Mouse (Mus musculus) urinary bladder, postnatal 36 days (tissue): Measurements from ENCODE around the gene Smpd3.

ENCODE experiments used
- DNase-seq, 2 experiments: peaks; one replicate each; pipeline ENCODE4 v3.0.0; 2022; ENCODE audit warnings: low spot score in 2 of 2, mixed read lengths in 1 of 2

The Smpd3 gene

DNA sequence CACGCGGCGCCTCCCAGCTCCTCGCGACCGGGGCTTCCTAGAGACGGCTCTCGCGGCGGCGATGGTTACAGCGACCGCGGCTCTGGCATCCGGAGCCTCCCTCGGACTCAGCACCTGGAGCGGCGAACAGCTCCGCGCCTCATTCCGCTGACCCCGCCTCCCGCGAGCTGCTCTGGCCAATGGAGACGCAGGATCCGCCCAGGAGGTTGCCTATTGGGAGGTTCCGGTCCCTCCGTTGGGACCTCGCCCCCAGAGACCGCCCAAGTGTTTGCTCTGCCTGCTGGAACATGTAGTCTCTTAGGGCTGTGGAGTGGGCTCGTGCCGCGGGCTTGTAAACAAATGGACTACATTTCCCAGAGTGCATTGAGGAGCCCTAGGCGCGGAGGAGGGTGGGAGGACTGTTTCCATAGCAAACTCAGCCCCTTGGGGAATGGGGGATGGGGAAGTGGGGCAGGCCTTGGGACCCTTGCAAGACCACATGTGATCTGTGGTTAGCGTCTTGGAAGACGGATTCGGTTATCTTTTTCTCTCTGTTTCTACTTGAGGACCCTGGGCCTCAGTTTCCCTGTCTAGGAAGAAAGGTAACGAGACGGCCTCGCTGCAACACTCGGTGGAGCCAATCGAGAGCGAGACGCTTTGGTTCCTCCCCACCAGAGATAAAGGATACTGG, at the start of gene Smpd3:
Gene Smpd3, minus strand, starts transcription at position 137 of the 670 bp plus-strand sequence.
- peak; percentile 94 to 98 for DNase-seq

DNA sequence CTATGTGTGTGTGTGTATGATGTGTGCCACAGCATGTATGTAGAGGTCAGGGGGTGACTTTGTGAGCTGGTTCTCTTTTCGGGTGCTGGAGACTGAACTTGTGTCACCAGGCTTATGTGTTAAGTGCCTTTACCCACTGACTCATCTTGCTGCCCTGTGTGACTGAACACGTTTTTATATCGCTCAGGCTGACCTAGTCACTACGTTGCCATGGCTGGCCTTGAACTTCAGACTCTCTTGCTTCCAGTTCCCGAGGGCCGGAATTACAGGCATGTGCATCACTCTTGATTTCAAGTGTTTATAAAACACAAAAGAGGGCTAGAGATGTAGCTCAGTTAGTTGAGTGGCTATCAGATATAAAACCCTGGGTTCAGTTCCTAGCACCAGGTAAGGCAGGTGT, 43.2 kb upstream of the Smpd3 start:
- no peak for DNase-seq

DNA sequence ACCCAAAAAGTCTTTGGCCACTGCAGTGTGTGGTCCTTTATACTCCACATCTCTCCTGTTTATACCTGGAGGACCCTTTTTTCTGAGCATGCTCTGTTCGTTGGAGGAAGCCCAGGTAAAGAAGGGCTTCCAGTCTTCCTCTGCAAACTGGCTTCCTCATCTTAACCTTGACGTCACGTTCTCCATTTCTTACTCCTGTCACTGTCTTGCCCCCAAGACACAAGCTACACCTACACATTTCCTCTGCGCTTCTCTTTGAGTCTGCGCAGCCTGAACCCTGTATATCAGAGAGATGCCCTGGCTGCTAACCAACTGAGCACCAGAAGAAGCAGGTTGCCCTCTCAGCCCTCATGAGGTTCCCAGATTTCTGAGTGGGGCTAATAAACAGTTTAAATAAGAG, 41.6 kb upstream of the Smpd3 start:
- DNase-seq: no peak

DNA sequence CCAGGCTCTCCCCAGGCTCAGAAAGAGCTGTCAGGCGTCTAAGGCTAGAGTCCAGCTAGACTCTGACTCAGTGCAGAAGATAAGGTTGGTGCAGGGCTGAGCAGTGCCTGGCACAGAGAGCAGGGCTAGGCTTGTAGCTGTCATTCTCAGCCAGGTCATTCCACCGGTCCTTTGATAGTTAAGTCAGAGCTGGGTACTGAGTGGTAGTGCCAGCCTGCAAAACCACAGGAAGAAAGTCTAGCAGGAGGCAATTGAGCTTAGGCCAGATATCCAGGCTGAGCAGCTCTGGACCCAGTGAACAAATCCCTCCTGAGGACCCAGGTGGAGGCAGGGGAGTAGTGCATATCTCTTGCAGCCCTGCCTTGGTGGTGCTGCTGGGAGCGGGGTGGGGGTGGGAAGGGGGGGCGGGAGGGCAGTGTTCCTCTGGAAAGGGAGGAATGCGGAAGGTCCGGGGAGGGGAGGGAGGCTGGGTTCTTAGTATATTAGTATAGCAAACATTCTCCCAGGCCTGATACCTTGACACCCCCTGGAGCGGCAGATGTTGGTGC, 40.8 kb upstream of the Smpd3 start:
- peak; percentile 16 to 40 for DNase-seq

DNA sequence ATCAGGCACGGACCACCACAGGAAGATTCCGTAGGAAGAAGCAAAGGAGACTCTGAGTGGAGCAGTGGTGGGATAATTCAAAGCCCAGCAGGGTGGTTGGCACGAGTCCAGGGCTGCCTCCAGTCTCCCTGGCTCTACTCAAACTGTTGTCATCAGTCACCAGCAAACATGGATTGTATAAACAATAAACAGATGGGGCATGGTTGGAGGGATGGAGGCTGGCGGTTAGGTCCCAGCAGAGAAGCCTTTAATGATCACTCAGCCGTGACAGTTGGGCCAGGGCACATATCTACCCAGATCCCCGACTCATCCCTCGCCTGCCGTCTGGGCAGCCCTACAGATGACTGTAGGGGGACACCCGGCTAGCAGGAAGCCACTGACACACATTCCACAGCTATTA, 39.1 kb upstream of the Smpd3 start:
- DNase-seq: no peak

DNA sequence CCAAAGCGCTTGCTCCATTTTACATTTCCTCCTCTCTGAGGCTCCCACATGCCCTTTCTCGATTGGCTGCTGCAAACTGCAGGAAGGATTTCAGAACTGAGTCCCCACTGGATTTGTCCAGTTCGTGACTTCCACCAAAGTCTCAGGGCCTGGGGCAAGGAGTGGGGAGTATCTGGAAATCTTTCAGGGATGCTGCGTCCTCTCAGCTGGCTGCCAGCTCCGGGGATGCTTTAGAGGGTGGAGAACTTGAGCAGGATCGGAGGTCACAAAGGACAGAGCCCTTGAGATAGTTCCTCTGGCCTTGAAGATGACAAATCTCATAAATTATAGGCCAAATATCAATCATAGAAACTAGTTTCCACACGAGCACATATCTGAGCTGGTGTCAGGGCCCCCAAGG, 38.2 kb upstream of the Smpd3 start:
- DNase-seq: peak in 1 of 2 experiments; percentile 17

DNA sequence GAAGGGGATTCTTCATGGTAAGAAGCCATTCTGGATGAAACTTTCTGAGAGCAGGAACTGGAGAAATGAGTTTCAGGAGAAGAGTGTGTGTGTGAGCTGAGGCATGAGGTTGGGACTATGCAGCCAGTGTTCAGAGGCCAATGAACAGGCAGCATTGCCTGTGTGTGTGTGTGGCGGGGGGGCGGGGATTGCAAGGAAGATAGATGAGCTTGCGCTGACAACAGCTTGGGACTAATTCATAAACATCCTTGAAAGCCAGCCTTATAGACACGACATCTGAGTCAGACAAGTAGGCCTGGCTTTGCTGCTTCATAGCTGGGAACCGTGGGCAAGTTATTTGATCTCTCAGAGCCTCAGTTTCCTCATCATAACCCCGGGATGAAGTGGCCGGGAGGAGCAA, 31.3 kb upstream of the Smpd3 start:
- no peak for DNase-seq

DNA sequence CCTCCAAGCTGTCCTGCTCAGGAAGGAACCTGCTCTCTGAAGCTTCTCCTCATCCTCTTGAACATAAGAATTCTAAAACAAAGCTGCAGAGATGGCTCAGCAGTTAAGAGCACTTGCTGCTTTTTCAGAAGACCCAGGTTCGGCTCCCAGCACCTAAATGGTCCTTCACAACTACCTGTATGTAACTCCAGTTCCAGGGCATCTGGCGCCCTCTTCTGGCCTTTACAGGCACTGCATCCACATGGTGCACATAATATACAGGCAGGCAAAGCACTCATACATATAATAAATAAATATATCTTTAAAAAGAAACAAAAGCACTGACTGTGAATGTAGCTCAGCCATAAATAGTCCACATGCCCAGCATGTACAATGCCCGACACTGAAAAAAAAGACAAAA, 30.7 kb upstream of the Smpd3 start:
- DNase-seq: no peak

DNA sequence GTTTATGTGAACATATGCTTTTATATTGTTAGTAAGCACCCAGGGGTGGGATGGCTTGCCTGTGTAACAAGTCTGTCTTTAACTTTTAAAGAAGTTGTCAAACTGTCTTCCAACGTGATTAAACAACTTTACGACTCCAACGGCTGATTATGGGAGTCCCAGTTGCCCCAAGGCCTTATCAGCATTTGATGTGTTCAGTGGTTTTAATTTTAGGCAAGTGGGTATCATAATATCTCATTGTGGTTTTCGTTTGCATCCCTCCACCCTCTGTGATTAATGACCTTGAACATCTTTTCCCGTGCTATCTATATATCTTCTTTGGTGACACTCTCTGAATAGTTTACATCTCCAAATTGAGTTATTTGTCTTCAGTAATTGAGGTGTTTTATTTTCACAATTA, 27.0 kb upstream of the Smpd3 start:
- DNase-seq: no peak

DNA sequence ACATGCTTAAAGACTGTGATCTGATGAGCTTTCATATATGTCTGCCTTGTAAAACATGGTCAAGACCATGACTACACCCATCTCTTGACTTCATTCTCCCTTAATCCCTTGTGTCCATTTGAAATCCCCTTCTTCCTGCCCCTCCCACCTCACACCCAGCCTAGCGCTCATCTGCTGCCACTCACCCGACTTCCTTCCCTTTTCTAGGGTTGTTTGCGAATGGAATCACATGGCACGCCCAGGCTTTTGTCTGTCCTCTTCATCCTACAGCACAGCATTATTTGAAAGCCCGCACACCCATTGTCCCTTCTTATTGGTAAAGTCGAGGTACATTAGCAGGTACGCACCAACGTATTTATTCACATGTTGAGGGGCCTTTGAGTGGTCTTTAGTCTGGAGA, 26.5 kb upstream of the Smpd3 start:
- no peak for DNase-seq

DNA sequence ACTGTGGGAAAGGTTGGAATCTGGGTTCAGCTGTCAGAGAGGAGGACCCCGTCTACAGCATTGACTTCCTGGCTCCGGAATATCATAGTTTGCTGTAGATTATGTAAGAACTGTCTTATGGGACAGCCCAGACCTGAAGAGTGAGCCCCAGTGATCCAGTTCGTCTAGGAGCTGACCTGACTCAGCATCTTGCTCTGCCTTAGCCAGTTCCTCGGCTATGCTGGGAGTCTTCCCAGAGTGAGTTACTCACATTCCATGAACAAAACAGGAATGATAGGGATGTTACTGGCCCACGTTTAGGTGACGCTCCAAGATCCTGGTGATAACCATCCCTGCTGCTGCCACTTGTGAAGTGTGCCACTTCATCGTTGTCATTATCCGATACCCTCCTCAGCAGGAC, 25.5 kb upstream of the Smpd3 start:
- no peak for DNase-seq

DNA sequence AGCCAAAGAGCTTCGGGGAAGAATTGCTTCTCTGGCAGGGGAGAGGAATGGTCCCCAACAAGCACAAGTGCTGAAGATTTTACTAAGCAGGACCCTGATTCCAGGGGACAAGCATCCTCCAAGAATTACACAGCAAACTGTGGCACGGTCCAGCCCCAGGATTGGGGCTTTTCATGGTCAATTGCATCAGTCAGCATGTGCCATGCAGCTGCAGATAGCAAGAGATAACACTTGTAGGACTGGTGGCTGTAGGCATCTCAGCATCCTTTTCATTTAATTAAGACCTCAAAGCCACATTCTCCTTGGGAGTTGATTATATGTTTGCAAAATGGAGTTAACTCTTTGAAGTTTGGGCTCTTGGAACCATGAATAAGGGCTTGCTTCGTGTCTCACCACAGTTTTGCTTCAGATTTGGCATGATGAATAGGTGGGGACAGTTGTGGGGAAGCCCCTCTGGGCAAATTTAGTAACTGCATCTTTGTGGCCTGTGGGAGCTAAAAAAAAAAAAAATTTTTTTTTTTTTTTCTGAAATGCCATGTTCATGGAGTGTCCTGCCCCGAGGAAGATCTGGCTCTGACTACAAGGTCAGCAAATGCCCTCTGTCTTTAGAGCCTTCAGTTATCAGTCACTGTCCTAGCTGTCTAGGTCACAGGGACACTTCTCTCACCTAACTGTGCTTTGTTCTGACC, 22.0 kb upstream of the Smpd3 start:
- no peak for DNase-seq

DNA sequence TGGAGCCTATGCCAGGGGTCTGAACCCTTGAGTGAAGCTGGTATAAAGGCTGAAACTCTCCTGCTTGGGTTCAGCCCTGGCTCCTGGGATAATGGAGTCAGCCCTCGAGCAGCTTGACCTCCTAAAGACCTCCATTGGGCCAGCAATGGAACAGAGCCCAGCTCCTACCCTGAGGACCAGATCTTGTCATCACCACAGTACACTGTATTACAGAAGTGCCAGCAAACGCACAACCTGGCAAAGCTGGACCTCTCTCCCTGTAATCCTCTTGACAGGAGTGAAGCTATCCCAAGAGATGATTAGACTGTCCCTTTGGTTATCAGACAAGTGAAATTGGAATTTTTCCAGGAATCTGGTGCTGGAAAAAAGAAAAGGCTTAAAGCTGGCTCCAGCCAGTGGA, 13.3 kb upstream of the Smpd3 start:
- no peak for DNase-seq

DNA sequence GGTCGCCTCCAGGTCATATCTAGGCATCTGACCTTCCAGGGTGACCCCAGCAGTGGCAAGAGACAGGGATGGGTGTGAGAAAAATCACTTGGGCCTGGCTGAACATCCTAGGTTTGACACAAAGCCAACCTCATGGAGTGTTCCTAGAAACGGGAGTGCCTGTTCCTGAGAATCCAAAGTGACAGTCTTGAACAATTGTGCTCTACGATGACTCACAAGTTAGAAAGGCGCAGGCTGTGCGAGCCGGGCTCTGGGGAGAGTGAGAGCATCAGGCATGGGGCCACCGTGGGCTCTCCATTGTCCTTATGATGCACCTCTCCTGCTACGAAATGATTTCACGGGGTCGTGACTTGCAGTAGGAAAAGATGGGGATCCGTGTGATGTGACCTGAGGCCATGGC, 11.6 kb upstream of the Smpd3 start:
- no peak for DNase-seq

DNA sequence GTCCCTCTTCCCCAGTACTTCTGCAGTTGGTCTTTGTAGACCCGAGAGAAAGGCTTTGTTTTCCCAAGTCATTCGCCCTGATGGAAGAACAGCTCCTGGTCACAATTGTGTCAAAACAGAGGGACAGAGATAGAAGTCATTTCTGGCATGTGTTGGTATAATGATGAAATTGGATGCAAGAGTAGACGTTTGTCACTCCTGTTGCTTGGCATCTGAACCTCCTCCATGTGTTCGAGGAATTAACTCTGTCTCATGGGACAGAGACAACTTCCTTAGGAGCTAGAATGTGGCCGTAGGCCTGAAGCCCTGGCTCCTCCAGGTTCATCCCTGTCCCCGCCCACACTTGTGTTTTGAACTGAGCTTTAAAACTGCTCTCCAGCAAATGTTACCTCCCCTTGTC, 8.3 kb upstream of the Smpd3 start:
- DNase-seq: no peak

DNA sequence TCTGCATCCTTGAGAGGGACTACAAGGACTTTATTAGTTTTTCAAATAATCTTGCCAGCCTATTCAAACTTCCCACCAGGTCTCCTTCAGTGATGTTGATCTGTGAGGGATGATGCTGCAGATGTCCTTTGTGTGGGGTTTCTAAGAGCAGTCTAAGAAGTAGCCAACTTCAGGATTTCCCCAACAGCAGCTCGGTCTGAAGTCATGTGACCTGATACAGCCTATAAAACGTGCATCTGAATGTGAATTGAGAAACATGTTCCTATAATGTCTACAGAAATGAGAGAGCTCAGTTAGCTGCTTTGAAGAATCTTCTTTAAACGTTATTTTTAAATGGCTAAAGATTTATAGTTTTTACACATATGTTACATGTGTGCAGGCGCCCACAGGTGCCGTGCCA, 5.7 kb upstream of the Smpd3 start:
- DNase-seq: no peak

DNA sequence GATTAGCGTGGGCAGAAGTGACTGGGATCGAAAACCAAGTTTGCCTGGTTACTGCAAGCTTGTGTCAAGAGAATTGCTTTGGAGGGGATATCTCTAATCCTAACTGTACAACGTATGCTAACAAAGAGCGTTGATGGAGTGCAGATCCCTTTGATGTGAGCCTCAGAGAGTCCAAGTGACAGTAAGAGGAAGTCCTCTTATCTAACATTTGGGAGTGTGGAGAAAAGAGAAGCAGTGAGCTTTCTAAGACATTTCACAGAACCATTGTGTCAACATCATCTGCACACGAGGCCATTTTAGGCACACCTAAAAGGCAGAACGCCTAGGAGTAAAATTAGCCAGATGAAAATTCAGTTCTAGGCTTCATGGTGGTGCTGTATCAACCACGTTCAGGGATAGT, 5.0 kb upstream of the Smpd3 start:
- no peak for DNase-seq

DNA sequence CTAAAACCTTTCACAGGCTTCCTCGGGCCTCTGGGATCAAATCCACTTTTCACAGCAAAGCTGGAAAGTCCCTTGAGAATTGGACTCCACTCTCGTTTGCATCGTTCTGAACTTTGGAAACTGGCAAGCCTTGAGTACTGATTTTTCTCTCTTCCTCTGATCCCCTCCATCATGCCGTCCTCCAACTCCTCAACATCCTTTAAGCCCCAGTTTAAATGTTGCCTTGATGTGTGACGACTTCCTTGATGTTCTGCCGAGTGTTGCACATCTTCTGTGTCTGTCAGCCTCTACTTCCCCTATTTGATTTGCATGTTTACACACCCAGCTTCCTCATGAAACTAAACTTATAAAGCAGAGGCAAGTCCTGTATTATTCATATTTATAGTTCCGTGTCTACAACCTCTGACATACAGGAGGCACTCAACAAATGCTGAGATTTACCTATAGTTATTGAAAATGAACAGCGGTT, 987 bp upstream of the Smpd3 start:
- DNase-seq: no peak

DNA sequence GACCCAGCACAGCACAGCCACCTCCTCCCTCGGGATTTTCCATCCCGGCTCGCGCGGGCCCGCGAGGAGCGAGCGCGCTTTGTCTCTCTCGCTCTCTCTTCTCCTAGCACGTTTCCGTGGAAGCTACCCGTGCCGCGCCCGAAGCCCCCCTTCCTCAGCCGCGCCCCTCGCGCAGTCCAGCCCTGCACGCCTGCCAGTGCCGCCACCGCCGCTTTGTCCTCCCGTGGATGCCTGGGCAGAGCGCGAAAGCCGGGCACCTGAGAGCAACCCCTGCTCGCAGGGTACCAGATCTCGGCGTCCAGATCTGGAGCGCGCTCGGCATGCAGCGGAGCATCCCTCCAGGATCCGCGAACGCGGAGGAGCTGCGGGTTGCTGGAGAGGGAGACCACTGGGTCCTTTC, 1.2 kb downstream of the Smpd3 start:
- no peak for DNase-seq

DNA sequence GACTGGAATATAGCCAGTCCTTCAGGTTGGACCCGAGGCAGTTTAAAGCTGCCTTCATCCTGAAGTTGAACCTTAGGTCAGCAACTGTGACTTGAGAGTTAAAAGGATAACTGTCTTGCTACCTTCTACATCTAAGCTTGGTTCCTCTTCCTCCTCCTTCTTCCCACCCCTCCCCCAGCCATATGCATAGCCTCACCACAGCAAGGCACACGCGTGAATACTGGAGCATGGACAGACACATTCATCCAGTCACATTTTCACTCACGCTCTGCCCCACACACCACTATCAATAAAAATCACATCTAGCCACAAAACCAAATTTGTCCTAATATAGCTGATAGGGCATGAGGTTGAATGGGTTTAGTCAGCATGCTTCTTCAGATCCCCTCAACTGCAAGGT, 1.8 kb downstream of the Smpd3 start:
- DNase-seq: no peak

DNA sequence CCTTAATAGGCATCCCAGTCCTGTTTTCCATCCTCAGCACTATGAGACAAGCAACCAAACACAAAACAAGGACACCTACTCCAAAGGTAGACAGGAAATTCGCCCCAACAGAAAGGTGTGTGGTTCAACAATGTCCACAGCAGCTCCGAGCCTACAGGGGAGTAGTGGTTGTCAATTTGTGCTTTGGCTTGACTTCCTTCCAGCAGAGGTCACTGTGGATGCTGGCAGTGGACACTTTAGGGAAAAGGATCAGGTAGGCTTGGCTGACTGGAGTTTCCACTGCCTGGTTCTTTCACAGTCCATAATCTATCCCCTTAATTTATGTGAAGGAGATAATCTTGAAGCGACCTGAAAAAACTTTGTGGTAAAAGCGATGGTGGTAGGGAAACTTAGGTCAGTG, 2.6 kb downstream of the Smpd3 start:
- DNase-seq: peak in 1 of 2 experiments; percentile 17

DNA sequence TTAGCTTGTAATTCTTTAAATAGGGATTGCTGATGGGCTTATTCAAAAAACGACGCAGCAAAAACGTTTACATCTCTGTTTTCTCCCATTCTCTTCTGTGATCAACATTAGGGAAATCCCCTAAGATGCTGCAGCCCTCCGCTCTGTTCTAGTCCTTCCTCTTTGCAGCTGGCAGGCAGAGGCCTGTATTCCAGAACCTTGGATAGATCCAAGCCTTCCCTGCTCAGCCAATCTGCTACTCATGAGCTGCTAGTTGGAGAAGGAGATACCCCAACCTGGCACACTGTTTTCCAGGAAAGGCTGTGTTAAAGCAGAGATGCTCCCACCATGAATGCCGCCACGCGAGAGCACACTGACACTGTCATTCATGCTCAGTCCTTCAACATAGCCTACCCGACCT, 4.4 kb downstream of the Smpd3 start:
- no peak for DNase-seq

DNA sequence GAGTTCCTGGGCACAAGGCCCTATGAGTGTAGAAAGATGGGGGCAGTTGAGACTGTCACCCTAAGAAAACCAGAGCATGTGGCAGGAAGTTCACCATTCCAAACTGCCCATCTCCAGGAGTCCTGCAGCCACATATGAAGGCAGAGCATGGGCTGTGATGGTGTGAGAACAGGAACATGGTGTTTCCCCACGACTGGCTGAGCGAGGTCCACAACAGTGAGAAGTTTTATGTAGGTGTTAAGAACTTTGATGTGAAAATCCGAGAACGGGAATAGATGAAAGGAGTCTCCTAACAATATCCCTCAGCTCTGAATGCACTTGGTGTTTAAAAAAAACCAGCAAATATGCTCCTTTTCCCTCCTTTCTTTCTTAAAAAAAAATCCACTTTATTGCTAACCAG, 5.3 kb downstream of the Smpd3 start:
- DNase-seq: no peak
